Mouse (Mus musculus): ENCODE measurements around the gene Rabgap1. TPM values are rescaled to one million over a fixed set of nuclear protein-coding genes. Genes with fewer than 3 reads are reported as not detected.

Rabgap1 gene
- 8.5 TPM for polyA plus RNA-seq (2015; fragmentation: Illumina TruSeq; extraction: RNeasy Lipid Tissue Mini Kit (QIAGEN cat#74804); ENCODE audit: insufficient read depth, low read depth, low replicate concordance)

GRCm38 (mm10) chr2:37442611-37443591 lies at the start of gene Rabgap1, which contains the start of the genes Zbtb26 and Zbtb6:
Gene Rabgap1 (plus strand): TSS chr2:37443279.
Gene Zbtb26 (minus strand): TSS chr2:37443135.
Gene Zbtb6 (minus strand): TSS chr2:37443171.

GRCm38 (mm10) chr2:37422306-37423304 lies 20.5 kb upstream of the Rabgap1 start, which contains the start of gene Rc3h2:
Gene Rc3h2 (minus strand): TSS chr2:37422903.

GRCm38 (mm10) chr2:37516030-37516710 lies 73.1 kb downstream of the Rabgap1 start, which contains the start of gene Gpr21:
Gene Gpr21 (plus strand): TSS chr2:37516332.

Other genes with a start within 250 kb of the Rabgap1 start
- not detected for gene Olfr366, start 231.7 kb upstream of the Rabgap1 start, polyA plus RNA-seq (2015; fragmentation: Illumina TruSeq; extraction: RNeasy Lipid Tissue Mini Kit (QIAGEN cat#74804); ENCODE audit: insufficient read depth, low read depth, low replicate concordance)
- gene Olfr368, start 116.8 kb upstream of the Rabgap1 start, polyA plus RNA-seq (2015; fragmentation: Illumina TruSeq; extraction: RNeasy Lipid Tissue Mini Kit (QIAGEN cat#74804); ENCODE audit: insufficient read depth, low read depth, low replicate concordance) = not detected
- 4.9 TPM for gene Pdcl, start 83.9 kb upstream of the Rabgap1 start, polyA plus RNA-seq (2015; fragmentation: Illumina TruSeq; extraction: RNeasy Lipid Tissue Mini Kit (QIAGEN cat#74804); ENCODE audit: insufficient read depth, low read depth, low replicate concordance)
- gene Rc3h2, start 20.4 kb upstream of the Rabgap1 start, polyA plus RNA-seq (2015; fragmentation: Illumina TruSeq; extraction: RNeasy Lipid Tissue Mini Kit (QIAGEN cat#74804); ENCODE audit: insufficient read depth, low read depth, low replicate concordance) = 5.2 TPM
- 0.87 TPM for gene Zbtb26, start 144 bp upstream of the Rabgap1 start, polyA plus RNA-seq (2015; fragmentation: Illumina TruSeq; extraction: RNeasy Lipid Tissue Mini Kit (QIAGEN cat#74804); ENCODE audit: insufficient read depth, low read depth, low replicate concordance)
- 2.0 TPM for gene Zbtb6, start 108 bp upstream of the Rabgap1 start, polyA plus RNA-seq (2015; fragmentation: Illumina TruSeq; extraction: RNeasy Lipid Tissue Mini Kit (QIAGEN cat#74804); ENCODE audit: insufficient read depth, low read depth, low replicate concordance)
- gene Gpr21, start 73.1 kb downstream of the Rabgap1 start, polyA plus RNA-seq (2015; fragmentation: Illumina TruSeq; extraction: RNeasy Lipid Tissue Mini Kit (QIAGEN cat#74804); ENCODE audit: insufficient read depth, low read depth, low replicate concordance) = not detected